Mouse (Mus musculus) cerebellum, adult 2 months (tissue): ENCODE results near the gene Sfn. TPM values are rescaled to one million over a fixed set of nuclear protein-coding genes. Genes with fewer than 3 reads are reported as not detected.

Source experiments
- DNase-seq, 2 experiments: peaks; one replicate each; pipeline ENCODE4 v3.0.0; 2021
- H3K27ac ChIP-seq: fragments of 200-500 bp; 2 replicates; pipeline ENCODE4 v1.5.1; 2012; ENCODE audit warnings: low read length, control low read depth, inconsistent platforms; ENCODE audit not compliant: insufficient read depth
- H3K27me3 ChIP-seq: fragments of 200-500 bp; 2 replicates; pipeline ENCODE4 v1.6.1; 2012; ENCODE audit warnings: inconsistent platforms, mild to moderate bottlenecking, low read length, moderate library complexity; ENCODE audit not compliant: control insufficient read depth, insufficient read depth
- H3K4me1 ChIP-seq: fragments of 200-500 bp; 2 replicates; pipeline ENCODE4 v1.6.1; 2011; ENCODE audit warnings: low read length; ENCODE audit not compliant: control insufficient read depth, insufficient read depth
- H3K4me3 ChIP-seq: fragments of 200-500 bp; replicated peaks from 2 replicates; pipeline ENCODE3; 2011; ENCODE audit warnings: mild to moderate bottlenecking, low read depth, low read length, control low read depth; ENCODE audit not compliant: insufficient read depth
- CTCF ChIP-seq: fragments of 200-500 bp; IDR thresholded peaks from 2 replicates; pipeline ENCODE4 v1.5.1; 2011; ENCODE audit warnings: low read depth, mild to moderate bottlenecking, control low read depth, low read length, moderate library complexity, borderline replicate concordance; ENCODE audit not compliant: insufficient read depth
- POLR2A ChIP-seq: fragments of 200-500 bp; IDR thresholded peaks from 2 replicates; pipeline ENCODE4 v1.6.1; 2011; ENCODE audit warnings: low read length, control low read depth, borderline replicate concordance; ENCODE audit not compliant: insufficient read depth
- WGBS: fragments of 180-500 bp; shearing (Covaris S2); methylation state at CpG from one replicate; pipeline ENCODE4 v1.1.7; 2018; 5-methylcytosine and 5-hydroxymethylcytosine counted together
- polyA plus RNA-seq: library from polyadenylated mRNA; depleted of rRNA; stranded (reverse); fragments of >200 nt; gene quantifications from 2 replicates; pipeline ENCODE4 v1.2.3, GENCODE M21; 2012

Gene Sfn
- polyA plus RNA-seq, 1 experiment, result 4.8 TPM

GRCm38 (mm10) chr4:133570066-133570466 is 31.9 kb downstream of the Sfn start:
- no peak for DNase-seq
- H3K4me1 ChIP-seq, result no peaks in the 10 kb centered on the region
- H3K27ac ChIP-seq, result no peak overlapping the region
- no peaks in the 10 kb centered on the region for H3K27me3 ChIP-seq
- 35% methylated on average over 10 of the region's 10 CpGs for WGBS
- H3K4me3 ChIP-seq, result no peak overlapping the region
- TF ChIP-seq POLR2A, result no peak
- TF ChIP-seq CTCF, result no peak

DNA sequence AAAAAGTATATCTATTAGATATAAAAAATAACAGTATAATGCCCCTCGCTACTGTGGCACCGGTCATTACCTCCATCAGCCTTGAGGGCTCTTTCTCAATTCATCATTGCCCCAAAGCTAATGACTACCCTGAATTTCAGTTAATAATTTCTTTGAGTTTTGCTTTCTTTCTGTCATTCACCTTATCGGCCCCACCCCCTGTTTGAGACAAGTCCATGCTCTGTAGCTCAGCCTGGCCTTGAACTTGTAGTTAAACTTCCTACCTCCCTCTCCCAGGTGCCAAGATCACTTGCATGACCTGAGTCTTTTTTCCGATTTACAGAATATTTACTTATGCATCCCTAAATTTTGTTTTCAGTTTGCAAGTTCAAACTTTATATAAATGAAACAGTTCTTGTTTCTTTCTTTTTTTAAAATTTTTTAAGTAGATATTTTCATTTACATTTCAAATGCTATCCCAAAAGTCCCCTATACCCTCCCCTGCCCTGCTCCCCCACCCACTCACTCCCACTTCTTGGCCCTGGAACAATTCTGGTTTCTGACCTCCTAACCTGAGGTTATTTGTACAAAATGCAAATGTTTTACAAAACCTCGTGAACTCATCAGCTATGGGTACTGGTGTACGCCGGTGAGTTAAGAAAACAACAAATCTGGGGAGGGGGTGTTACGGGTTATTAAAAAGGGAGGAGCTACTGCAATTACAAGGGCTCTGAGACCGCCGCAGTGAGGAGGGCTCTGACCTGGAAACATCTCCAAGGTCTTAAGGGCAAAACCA is 32.5 kb downstream of the Sfn start:
- no peak overlapping the region for H3K27ac ChIP-seq
- no peaks in the 10 kb centered on the region for H3K4me1 ChIP-seq
- no peak overlapping the region for H3K4me3 ChIP-seq
- WGBS, result 74% methylated on average over 10 of the region's 10 CpGs
- TF ChIP-seq CTCF, result no peak
- no peak for TF ChIP-seq POLR2A
- H3K27me3 ChIP-seq, result no peaks in the 10 kb centered on the region
- no peak for DNase-seq

DNA sequence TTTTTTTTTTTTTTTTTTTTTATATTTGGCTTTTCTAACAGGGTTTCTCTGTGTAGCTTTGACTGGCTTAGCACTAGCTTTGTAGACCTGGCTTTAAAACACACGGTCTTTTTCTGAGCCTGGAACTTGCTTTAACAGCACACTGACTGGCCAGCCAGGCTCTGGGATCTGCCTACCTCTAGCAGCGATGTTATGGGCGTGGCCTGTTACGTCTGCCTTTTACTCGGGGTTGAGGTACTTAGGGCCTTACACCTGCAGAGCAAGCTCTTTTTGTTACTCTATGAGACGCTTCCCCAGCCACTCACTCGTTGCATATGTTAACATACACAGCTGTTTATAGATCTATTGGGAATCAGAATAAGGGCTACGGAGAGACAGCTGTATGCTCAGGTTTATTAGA is 34.7 kb downstream of the Sfn start:
- Histone ChIP-seq H3K27me3 (no peaks in the 10 kb centered on the region), H3K27ac (no peak overlapping the region), H3K4me3 (no peak overlapping the region), H3K4me1 (peaks cover 11% of the 10 kb centered on the region; the same call in 1 of the 2 replicates)
- DNase-seq, result no peak
- TF ChIP-seq POLR2A, result no peak
- no peak for TF ChIP-seq CTCF
- WGBS, result 33% methylated on average over 8 of the region's 8 CpGs

- peak overlapping the region; percentile 94 for H3K27ac ChIP-seq
Measured at GRCm38 (mm10) chr4:133563123-133563571, 38.8 kb downstream of the Sfn start.

DNA sequence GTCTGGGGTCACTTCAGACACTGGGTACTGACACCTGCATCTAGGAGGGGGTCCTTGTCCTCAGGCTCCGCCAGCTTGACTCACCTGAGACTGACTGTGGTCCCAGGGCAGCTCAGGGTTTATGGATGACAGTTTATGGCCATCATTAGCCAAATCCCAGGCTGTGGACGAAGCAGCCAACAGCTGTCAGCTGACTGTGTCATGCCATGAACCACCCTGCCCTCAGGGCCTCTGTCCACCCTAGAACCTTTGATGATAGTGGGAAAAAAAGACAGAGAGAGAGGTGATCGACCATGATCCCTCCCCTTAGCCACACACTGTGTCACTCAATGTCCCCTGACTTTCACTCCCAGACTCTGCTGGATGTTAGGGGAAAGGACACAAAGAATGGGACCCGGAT is 40.3 kb downstream of the Sfn start:
- TF ChIP-seq CTCF, result no peak
- no peak for TF ChIP-seq POLR2A
- 78% methylated on average over 4 of the region's 4 CpGs for WGBS
- Histone ChIP-seq H3K27me3 (no peaks in the 10 kb centered on the region), H3K27ac (no peak overlapping the region), H3K4me3 (no peak overlapping the region), H3K4me1 (peaks cover 11% of the 10 kb centered on the region; the same call in 1 of the 2 replicates)
- DNase-seq, result no peak

More at GRCm38 (mm10) chr4:133563123-133563571, 38.8 kb downstream of the Sfn start:
- H3K4me1 ChIP-seq, result peaks cover 11% of the 10 kb centered on the region; the same call in 1 of the 2 replicates
- WGBS, result 2% methylated on average over 11 of the region's 11 CpGs
- DNase-seq, result peak; percentile 86 to 91
- no peaks in the 10 kb centered on the region for H3K27me3 ChIP-seq
- peak overlapping the region; percentile 43 for H3K4me3 ChIP-seq
- TF ChIP-seq CTCF (no peak), POLR2A (peak; percentile 19; the same call in 1 of the 2 replicates)

DNA sequence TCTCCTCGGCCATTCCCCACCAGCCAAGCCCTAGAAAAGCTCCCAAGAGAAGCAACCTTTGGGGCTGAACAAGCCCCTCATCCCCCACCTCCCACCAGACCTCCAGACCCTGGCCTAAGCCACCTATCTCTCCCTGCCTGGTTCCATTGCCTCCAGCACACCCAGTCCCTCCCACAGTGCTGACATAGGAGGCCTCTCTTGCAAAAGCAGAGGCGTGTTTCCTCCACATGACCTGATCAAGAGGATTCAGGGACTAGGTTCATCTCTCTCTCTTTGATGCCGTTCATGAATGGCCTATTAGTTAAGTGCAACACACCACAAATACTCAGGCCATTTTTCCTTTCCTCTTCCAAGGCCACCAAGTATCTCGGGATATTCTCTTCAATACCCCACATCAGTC is 42.1 kb downstream of the Sfn start:
- TF ChIP-seq CTCF (no peak), POLR2A (no peak)
- 69% methylated on average over 4 of the region's 4 CpGs for WGBS

GRCm38 (mm10) chr4:133557041-133557717 is 44.8 kb downstream of the Sfn start:
- Histone ChIP-seq H3K4me3 (no peak overlapping the region), H3K4me1 (peaks cover 3% of the 10 kb centered on the region), H3K27ac (no peak overlapping the region), H3K27me3 (no peaks in the 10 kb centered on the region)
- DNase-seq, result no peak
- no peak for TF ChIP-seq CTCF
- no peak for TF ChIP-seq POLR2A
- WGBS, result 41% methylated on average over 10 of the region's 10 CpGs

More for the DNA sequence above, 42.1 kb downstream of the Sfn start:
- H3K4me3 ChIP-seq, result no peak overlapping the region
- DNase-seq, result no peak
- no peak overlapping the region for H3K27ac ChIP-seq
- peaks cover 11% of the 10 kb centered on the region; the same call in 1 of the 2 replicates for H3K4me1 ChIP-seq
- H3K27me3 ChIP-seq, result no peaks in the 10 kb centered on the region
